Mouse (Mus musculus): Measurements from ENCODE around the gene Rer1.

DNA sequence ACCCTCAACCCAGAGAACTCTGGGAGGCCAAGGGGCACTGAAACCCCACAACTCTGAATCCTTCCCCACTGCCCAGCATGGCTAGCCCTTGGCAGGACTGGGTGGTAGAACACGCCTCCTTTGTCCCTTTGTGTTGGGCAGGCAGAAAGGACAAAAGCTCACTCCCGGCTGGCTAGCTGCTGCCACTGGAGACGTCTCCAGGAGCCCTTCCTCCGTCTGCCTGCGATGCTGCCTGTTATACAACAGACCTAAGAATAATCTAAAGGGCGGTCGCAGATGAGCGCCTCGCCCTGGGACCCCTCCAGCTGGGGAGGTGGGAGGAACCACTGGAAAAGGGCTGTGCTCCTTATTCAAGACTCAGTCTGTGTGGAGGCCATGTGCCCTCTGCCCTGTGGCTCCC is 46.0 kb downstream of the Rer1 start:
- no peak for TF ChIP-seq EP300 (IDR thresholded peaks at IDR 0.05; ENCODE audit: low read depth)
- TF ChIP-seq CTCF (IDR thresholded peaks at IDR 0.05; ENCODE audit: low read depth) = no peak

Measured in heart, postnatal 0 days (tissue).